Mouse (Mus musculus) midbrain, embryonic 11.5 days (tissue): ENCODE measurements at regions not wholly inside any gene's neighbourhood (a gene's known extent, or its start where the extent isn't known, plus 50 kb on each side); places are given as distances from the start of the nearest gene placed in this dataset.

Source experiments
- ATAC-seq: fragments of 200-750 bp; cut with Nextera tagmentation; 2 replicates; pipeline ENCODE4 v1.8.0; 2017; ENCODE audit warnings: moderate TSS enrichment, moderate library complexity; ENCODE audit not compliant: low FRiP score
- DNase-seq: peaks from one replicate; pipeline ENCODE4 v3.0.0; 2015; ENCODE audit warnings: low spot score; ENCODE audit errors: missing footprints
- H3K27ac ChIP-seq: fragments of 300-500 bp; sonication (generic); 2 replicates; pipeline ENCODE4 v1.5.1; 2014; ENCODE audit warnings: low read depth, low read length
- H3K27me3 ChIP-seq: fragments of 300-500 bp; sonication (generic); 2 replicates; pipeline ENCODE4 v1.6.1; 2014; ENCODE audit warnings: mild to moderate bottlenecking, low read length, moderate library complexity, mixed read lengths; ENCODE audit not compliant: control insufficient read depth, insufficient read depth
- H3K36me3 ChIP-seq: fragments of 300-500 bp; sonication (generic); 2 replicates; pipeline ENCODE4 v1.6.1; 2014; ENCODE audit warnings: mild to moderate bottlenecking, low read length, moderate library complexity, mixed read lengths; ENCODE audit not compliant: control insufficient read depth, insufficient read depth
- H3K4me1 ChIP-seq: fragments of 300-500 bp; sonication (generic); 2 replicates; pipeline ENCODE4 v1.6.1; 2014; ENCODE audit warnings: low read length; ENCODE audit not compliant: control insufficient read depth, insufficient read depth
- H3K4me2 ChIP-seq: fragments of 300-500 bp; sonication (generic); 2 replicates; pipeline ENCODE4 v1.6.1; 2014; ENCODE audit warnings: mild to moderate bottlenecking, moderate library complexity
- H3K4me3 ChIP-seq: fragments of 300-500 bp; sonication (generic); 2 replicates; pipeline ENCODE4 v1.5.1; 2014; ENCODE audit warnings: low read depth, low read length
- H3K9ac ChIP-seq: fragments of 300-500 bp; sonication (generic); 2 replicates; pipeline ENCODE4 v1.6.1; 2014; ENCODE audit warnings: low read length
- H3K9me3 ChIP-seq: fragments of 300-500 bp; sonication (generic); 2 replicates; pipeline ENCODE4 v1.6.1; 2016; ENCODE audit warnings: low read length; ENCODE audit not compliant: control insufficient read depth
- WGBS: fragments of 180-500 bp; shearing (Covaris S2); extraction: QIAGEN DNeasy Blood & Tissue Kit; methylation state at CpG from one replicate; pipeline ENCODE4 v1.1.7; 2014; 5-methylcytosine and 5-hydroxymethylcytosine counted together

GRCm38 (mm10) chr16:67844481-67844880 lies 223.8 kb upstream of the Cadm2 start:
- Histone ChIP-seq H3K36me3 (no peaks in the 10 kb centered on the region), H3K9ac (no peak overlapping the region), H3K4me2 (no peak overlapping the region), H3K4me3 (no peak overlapping the region), H3K27ac (no peak overlapping the region), H3K4me1 (no peaks in the 10 kb centered on the region), H3K9me3 (no peaks in the 10 kb centered on the region), H3K27me3 (no peaks in the 10 kb centered on the region)
- 90% methylated on average over 5 of the region's 5 CpGs for WGBS
- DNase-seq (no peak), ATAC-seq (no peak)

GRCm38 (mm10) chr16:67797236-67797635 lies 176.5 kb upstream of the Cadm2 start:
- H3K9me3 ChIP-seq: no peaks in the 10 kb centered on the region
- H3K27me3 ChIP-seq: no peaks in the 10 kb centered on the region
- H3K4me1 ChIP-seq: no peaks in the 10 kb centered on the region
- DNase-seq: no peak
- no peak overlapping the region for H3K4me3 ChIP-seq
- no peaks in the 10 kb centered on the region for H3K36me3 ChIP-seq
- no peak overlapping the region for H3K4me2 ChIP-seq
- H3K27ac ChIP-seq: no peak overlapping the region
- no peak for ATAC-seq
- no peak overlapping the region for H3K9ac ChIP-seq

GRCm38 (mm10) chr16:67776091-67776490 lies 155.4 kb upstream of the Cadm2 start:
- 42% methylated on average over 3 of the region's 3 CpGs for WGBS
- Histone ChIP-seq H3K4me2 (no peak overlapping the region), H3K9ac (no peak overlapping the region), H3K9me3 (no peaks in the 10 kb centered on the region), H3K36me3 (no peaks in the 10 kb centered on the region), H3K4me3 (no peak overlapping the region), H3K27ac (no peak overlapping the region), H3K4me1 (no peaks in the 10 kb centered on the region), H3K27me3 (no peaks in the 10 kb centered on the region)
- peak; percentile 40; the same call in 1 of the 2 replicates for ATAC-seq
- DNase-seq: no peak

- ATAC-seq (no peak), DNase-seq (no peak)
- Histone ChIP-seq H3K36me3 (no peaks in the 10 kb centered on the region), H3K27me3 (no peaks in the 10 kb centered on the region), H3K4me1 (no peaks in the 10 kb centered on the region), H3K9me3 (no peaks in the 10 kb centered on the region), H3K9ac (no peak overlapping the region), H3K27ac (no peak overlapping the region), H3K4me2 (no peak overlapping the region), H3K4me3 (no peak overlapping the region)
- 64% methylated on average over 5 of the region's 5 CpGs for WGBS
These were observed 148.4 kb upstream of the Cadm2 start for GRCm38 (mm10) chr16:67769114-67769513.

GRCm38 (mm10) chr16:67735398-67735797 lies 114.7 kb upstream of the Cadm2 start:
- H3K4me1 ChIP-seq: no peaks in the 10 kb centered on the region
- no peak for ATAC-seq

GRCm38 (mm10) chr16:67698619-67699018 lies 77.9 kb upstream of the Cadm2 start:
- no peak overlapping the region for H3K4me2 ChIP-seq
- WGBS: 74% methylated on average over 3 of the region's 3 CpGs
- no peak overlapping the region for H3K4me3 ChIP-seq
- ATAC-seq (no peak), DNase-seq (no peak)
- H3K4me1 ChIP-seq: no peaks in the 10 kb centered on the region
- no peak overlapping the region for H3K27ac ChIP-seq
- no peaks in the 10 kb centered on the region for H3K9me3 ChIP-seq
- H3K27me3 ChIP-seq: no peaks in the 10 kb centered on the region
- H3K9ac ChIP-seq: no peak overlapping the region
- no peaks in the 10 kb centered on the region for H3K36me3 ChIP-seq

More at GRCm38 (mm10) chr16:67735398-67735797, 114.7 kb upstream of the Cadm2 start:
- no peaks in the 10 kb centered on the region for H3K9me3 ChIP-seq
- H3K36me3 ChIP-seq: no peaks in the 10 kb centered on the region
- H3K4me2 ChIP-seq: no peak overlapping the region
- no peak for DNase-seq
- no peak overlapping the region for H3K27ac ChIP-seq
- H3K9ac ChIP-seq: no peak overlapping the region
- WGBS: 80% methylated on average over 2 of the region's 2 CpGs
- H3K4me3 ChIP-seq: no peak overlapping the region
- H3K27me3 ChIP-seq: no peaks in the 10 kb centered on the region
